Mouse (Mus musculus): ENCODE results near the gene Rhoq. TPM values are rescaled to one million over a fixed set of nuclear protein-coding genes. Genes with fewer than 3 reads are reported as not detected.
A peak's percentile ranks its signal among the peaks of the same experiment; 100 is the strongest.

The Rhoq gene
- polyA plus RNA-seq, 1 experiment from 2014 or later = 1.1 TPM

GRCm38 (mm10) chr17:86966040-86966439, 3.2 kb downstream of the Rhoq start:
- Histone ChIP-seq H3K4me2 (ENCODE audit: low read depth, low read length) (no peak overlapping the region), H3K27ac (ENCODE audit: low read length) (no peak overlapping the region), H3K36me3 (ENCODE audit: control insufficient read depth, insufficient read depth) (no peaks in the 10 kb centered on the region), H3K9me3 (replicated peaks; ENCODE audit: control insufficient read depth, low read length) (no peaks in the 10 kb centered on the region), H3K27me3 (ENCODE audit: control insufficient read depth, insufficient read depth, low read depth, low read length) (peaks cover 30% of the 10 kb centered on the region), H3K4me1 (ENCODE audit: control insufficient read depth, low read depth, low read length) (peaks cover 4% of the 10 kb centered on the region; the same call in 1 of the 2 replicates), H3K9ac (ENCODE audit: low read depth, low read length) (no peak overlapping the region), H3K4me3 (ENCODE audit: low read depth, low read length) (no peak overlapping the region)
- ATAC-seq (ENCODE audit: low read depth) = no peak
- WGBS (ENCODE audit: insufficient replicate concordance) = 60% methylated on average over 10 of the region's 10 CpGs

GRCm38 (mm10) chr17:86967048-86967447, 4.2 kb downstream of the Rhoq start:
- WGBS (ENCODE audit: insufficient replicate concordance) = 73% methylated on average over 12 of the region's 12 CpGs
- Histone ChIP-seq H3K27me3 (ENCODE audit: control insufficient read depth, insufficient read depth, low read depth, low read length) (peaks cover 25% of the 10 kb centered on the region), H3K27ac (ENCODE audit: low read length) (no peak overlapping the region), H3K4me1 (ENCODE audit: control insufficient read depth, low read depth, low read length) (peaks cover under 1% of the 10 kb centered on the region; the same call in 1 of the 2 replicates), H3K9ac (ENCODE audit: low read depth, low read length) (no peak overlapping the region), H3K9me3 (replicated peaks; ENCODE audit: control insufficient read depth, low read length) (no peaks in the 10 kb centered on the region), H3K4me2 (ENCODE audit: low read depth, low read length) (no peak overlapping the region), H3K4me3 (ENCODE audit: low read depth, low read length) (no peak overlapping the region), H3K36me3 (ENCODE audit: control insufficient read depth, insufficient read depth) (no peaks in the 10 kb centered on the region)
- no peak for ATAC-seq (ENCODE audit: low read depth)

GRCm38 (mm10) chr17:86967536-86968525, 4.9 kb downstream of the Rhoq start:
- H3K36me3 ChIP-seq (ENCODE audit: control insufficient read depth, insufficient read depth) = no peaks in the 10 kb centered on the region
- ATAC-seq (ENCODE audit: low read depth) = no peak
- H3K27ac ChIP-seq (ENCODE audit: low read length) = no peak overlapping the region
- no peak overlapping the region for H3K4me3 ChIP-seq (ENCODE audit: low read depth, low read length)
- peaks cover 17% of the 10 kb centered on the region for H3K27me3 ChIP-seq (ENCODE audit: control insufficient read depth, insufficient read depth, low read depth, low read length)
- no peak overlapping the region for H3K9ac ChIP-seq (ENCODE audit: low read depth, low read length)
- peaks cover 3% of the 10 kb centered on the region for H3K4me1 ChIP-seq (ENCODE audit: control insufficient read depth, low read depth, low read length)
- no peak overlapping the region for H3K4me2 ChIP-seq (ENCODE audit: low read depth, low read length)
- WGBS (ENCODE audit: insufficient replicate concordance) = 50% methylated on average over 10 of the region's 10 CpGs
- H3K9me3 ChIP-seq (replicated peaks; ENCODE audit: control insufficient read depth, low read length) = no peaks in the 10 kb centered on the region

GRCm38 (mm10) chr17:86968581-86968980, 5.7 kb downstream of the Rhoq start:
- Histone ChIP-seq H3K4me3 (ENCODE audit: low read depth, low read length) (no peak overlapping the region), H3K27me3 (ENCODE audit: control insufficient read depth, insufficient read depth, low read depth, low read length) (peaks cover 10% of the 10 kb centered on the region), H3K9me3 (replicated peaks; ENCODE audit: control insufficient read depth, low read length) (no peaks in the 10 kb centered on the region), H3K9ac (ENCODE audit: low read depth, low read length) (no peak overlapping the region), H3K4me1 (ENCODE audit: control insufficient read depth, low read depth, low read length) (peaks cover 5% of the 10 kb centered on the region), H3K27ac (ENCODE audit: low read length) (no peak overlapping the region), H3K4me2 (ENCODE audit: low read depth, low read length) (no peak overlapping the region), H3K36me3 (ENCODE audit: control insufficient read depth, insufficient read depth) (no peaks in the 10 kb centered on the region)
- ATAC-seq (ENCODE audit: low read depth) = no peak
- WGBS (ENCODE audit: insufficient replicate concordance) = 69% methylated on average over 5 of the region's 5 CpGs

GRCm38 (mm10) chr17:86969582-86969981, 6.7 kb downstream of the Rhoq start:
- H3K4me3 ChIP-seq (ENCODE audit: low read depth, low read length) = no peak overlapping the region
- no peak overlapping the region for H3K4me2 ChIP-seq (ENCODE audit: low read depth, low read length)
- no peaks in the 10 kb centered on the region for H3K9me3 ChIP-seq (replicated peaks; ENCODE audit: control insufficient read depth, low read length)
- ATAC-seq (ENCODE audit: low read depth) = peak; percentile 14; the same call in 1 of the 2 replicates
- H3K36me3 ChIP-seq (ENCODE audit: control insufficient read depth, insufficient read depth) = no peaks in the 10 kb centered on the region
- no peak overlapping the region for H3K9ac ChIP-seq (ENCODE audit: low read depth, low read length)
- 44% methylated on average over 5 of the region's 5 CpGs for WGBS (ENCODE audit: insufficient replicate concordance)
- H3K27ac ChIP-seq (ENCODE audit: low read length) = no peak overlapping the region
- peaks cover 1% of the 10 kb centered on the region; the same call in 1 of the 2 replicates for H3K27me3 ChIP-seq (ENCODE audit: control insufficient read depth, insufficient read depth, low read depth, low read length)
- H3K4me1 ChIP-seq (ENCODE audit: control insufficient read depth, low read depth, low read length) = peaks cover 5% of the 10 kb centered on the region

- Histone ChIP-seq H3K4me2 (ENCODE audit: low read depth, low read length) (no peak overlapping the region), H3K9me3 (replicated peaks; ENCODE audit: control insufficient read depth, low read length) (no peaks in the 10 kb centered on the region), H3K36me3 (ENCODE audit: control insufficient read depth, insufficient read depth) (no peaks in the 10 kb centered on the region), H3K4me3 (ENCODE audit: low read depth, low read length) (no peak overlapping the region), H3K9ac (ENCODE audit: low read depth, low read length) (no peak overlapping the region), H3K27me3 (ENCODE audit: control insufficient read depth, insufficient read depth, low read depth, low read length) (no peaks in the 10 kb centered on the region), H3K4me1 (ENCODE audit: control insufficient read depth, low read depth, low read length) (peaks cover 5% of the 10 kb centered on the region), H3K27ac (ENCODE audit: low read length) (no peak overlapping the region)
- no peak for ATAC-seq (ENCODE audit: low read depth)
- WGBS (ENCODE audit: insufficient replicate concordance) = 74% methylated on average over 15 of the region's 15 CpGs
These were observed 7.3 kb downstream of the Rhoq start for GRCm38 (mm10) chr17:86970026-86970750.

GRCm38 (mm10) chr17:86971036-86971435, 8.2 kb downstream of the Rhoq start:
- Histone ChIP-seq H3K4me3 (ENCODE audit: low read depth, low read length) (no peak overlapping the region), H3K9ac (ENCODE audit: low read depth, low read length) (no peak overlapping the region), H3K4me1 (ENCODE audit: control insufficient read depth, low read depth, low read length) (peaks cover 5% of the 10 kb centered on the region), H3K9me3 (replicated peaks; ENCODE audit: control insufficient read depth, low read length) (no peaks in the 10 kb centered on the region), H3K4me2 (ENCODE audit: low read depth, low read length) (no peak overlapping the region), H3K27me3 (ENCODE audit: control insufficient read depth, insufficient read depth, low read depth, low read length) (no peaks in the 10 kb centered on the region), H3K36me3 (ENCODE audit: control insufficient read depth, insufficient read depth) (no peaks in the 10 kb centered on the region), H3K27ac (ENCODE audit: low read length) (no peak overlapping the region)
- 56% methylated on average over 5 of the region's 5 CpGs for WGBS (ENCODE audit: insufficient replicate concordance)
- ATAC-seq (ENCODE audit: low read depth) = no peak

GRCm38 (mm10) chr17:86971860-86972259, 9.0 kb downstream of the Rhoq start:
- Histone ChIP-seq H3K4me2 (ENCODE audit: low read depth, low read length) (no peak overlapping the region), H3K9me3 (replicated peaks; ENCODE audit: control insufficient read depth, low read length) (no peaks in the 10 kb centered on the region), H3K36me3 (ENCODE audit: control insufficient read depth, insufficient read depth) (no peaks in the 10 kb centered on the region), H3K9ac (ENCODE audit: low read depth, low read length) (no peak overlapping the region), H3K4me1 (ENCODE audit: control insufficient read depth, low read depth, low read length) (peaks cover 5% of the 10 kb centered on the region), H3K27ac (ENCODE audit: low read length) (no peak overlapping the region), H3K27me3 (ENCODE audit: control insufficient read depth, insufficient read depth, low read depth, low read length) (no peaks in the 10 kb centered on the region), H3K4me3 (ENCODE audit: low read depth, low read length) (no peak overlapping the region)
- ATAC-seq (ENCODE audit: low read depth) = no peak
- WGBS (ENCODE audit: insufficient replicate concordance) = 61% methylated on average over 7 of the region's 7 CpGs

GRCm38 (mm10) chr17:86973097-86973496, 10.2 kb downstream of the Rhoq start:
- no peaks in the 10 kb centered on the region for H3K27me3 ChIP-seq (ENCODE audit: control insufficient read depth, insufficient read depth, low read depth, low read length)
- H3K4me3 ChIP-seq (ENCODE audit: low read depth, low read length) = no peak overlapping the region
- WGBS (ENCODE audit: insufficient replicate concordance) = 62% methylated on average over 2 of the region's 2 CpGs
- peak; percentile 47 for ATAC-seq (ENCODE audit: low read depth)
- H3K9me3 ChIP-seq (replicated peaks; ENCODE audit: control insufficient read depth, low read length) = no peaks in the 10 kb centered on the region
- no peak overlapping the region for H3K4me2 ChIP-seq (ENCODE audit: low read depth, low read length)
- no peaks in the 10 kb centered on the region for H3K36me3 ChIP-seq (ENCODE audit: control insufficient read depth, insufficient read depth)
- no peak overlapping the region for H3K27ac ChIP-seq (ENCODE audit: low read length)
- peaks cover 5% of the 10 kb centered on the region for H3K4me1 ChIP-seq (ENCODE audit: control insufficient read depth, low read depth, low read length)
- H3K9ac ChIP-seq (ENCODE audit: low read depth, low read length) = no peak overlapping the region

Measured in liver, embryonic 16.5 days (tissue).